Mouse (Mus musculus): ENCODE measurements around the gene Bhlha15.

The Bhlha15 gene

GRCm38 (mm10) chr5:144189327-144189726, 759 bp upstream of the Bhlha15 start:
- no peak for DNase-seq (ENCODE audit: extremely low spot score, low read depth, low spot score)

- no peak for DNase-seq (ENCODE audit: extremely low spot score, low read depth, low spot score)
These were observed 940 bp downstream of the Bhlha15 start for GRCm38 (mm10) chr5:144191026-144191425.

- DNase-seq (ENCODE audit: extremely low spot score, low read depth, low spot score) = no peak
These were observed 2.6 kb downstream of the Bhlha15 start for GRCm38 (mm10) chr5:144192673-144193072.

GRCm38 (mm10) chr5:144194416-144194815, 4.3 kb downstream of the Bhlha15 start:
- no peak for DNase-seq (ENCODE audit: extremely low spot score, low read depth, low spot score)

- no peak for DNase-seq (ENCODE audit: extremely low spot score, low read depth, low spot score)
These were observed 5.5 kb downstream of the Bhlha15 start for GRCm38 (mm10) chr5:144195567-144195966.

GRCm38 (mm10) chr5:144200616-144201015, 10.5 kb downstream of the Bhlha15 start:
- DNase-seq (ENCODE audit: extremely low spot score, low read depth, low spot score) = no peak

GRCm38 (mm10) chr5:144202430-144202829, 12.3 kb downstream of the Bhlha15 start:
- DNase-seq (ENCODE audit: extremely low spot score, low read depth, low spot score) = no peak

- DNase-seq (ENCODE audit: extremely low spot score, low read depth, low spot score) = no peak
These were observed 13.4 kb downstream of the Bhlha15 start for GRCm38 (mm10) chr5:144203398-144203959.

GRCm38 (mm10) chr5:144204303-144204702, 14.2 kb downstream of the Bhlha15 start:
- no peak for DNase-seq (ENCODE audit: extremely low spot score, low read depth, low spot score)

- no peak for DNase-seq (ENCODE audit: extremely low spot score, low read depth, low spot score)
These were observed 14.8 kb downstream of the Bhlha15 start for GRCm38 (mm10) chr5:144204911-144205310.

- no peak for DNase-seq (ENCODE audit: extremely low spot score, low read depth, low spot score)
These were observed 16.0 kb downstream of the Bhlha15 start for GRCm38 (mm10) chr5:144206069-144206468.

- no peak for DNase-seq (ENCODE audit: extremely low spot score, low read depth, low spot score)
These were observed 17.4 kb downstream of the Bhlha15 start for GRCm38 (mm10) chr5:144207478-144207877.

- no peak for DNase-seq (ENCODE audit: extremely low spot score, low read depth, low spot score)
These were observed 24.4 kb downstream of the Bhlha15 start for GRCm38 (mm10) chr5:144214453-144214852.

GRCm38 (mm10) chr5:144215992-144216391, 25.9 kb downstream of the Bhlha15 start:
- DNase-seq (ENCODE audit: extremely low spot score, low read depth, low spot score) = no peak

GRCm38 (mm10) chr5:144218061-144218460, 28.0 kb downstream of the Bhlha15 start:
- DNase-seq (ENCODE audit: extremely low spot score, low read depth, low spot score) = no peak

- DNase-seq (ENCODE audit: extremely low spot score, low read depth, low spot score) = no peak
These were observed 29.2 kb downstream of the Bhlha15 start for GRCm38 (mm10) chr5:144219306-144219705.

- DNase-seq (ENCODE audit: extremely low spot score, low read depth, low spot score) = no peak
These were observed 29.9 kb downstream of the Bhlha15 start for GRCm38 (mm10) chr5:144219936-144220335.

GRCm38 (mm10) chr5:144221305-144221704, 31.2 kb downstream of the Bhlha15 start:
- DNase-seq (ENCODE audit: extremely low spot score, low read depth, low spot score) = no peak

GRCm38 (mm10) chr5:144222811-144223502, 32.9 kb downstream of the Bhlha15 start:
- DNase-seq (ENCODE audit: extremely low spot score, low read depth, low spot score) = no peak

GRCm38 (mm10) chr5:144223503-144223862, 33.4 kb downstream of the Bhlha15 start, which contains the start of gene Tecpr1:
Gene Tecpr1, minus strand, starts transcription at chr5:144223615.
- DNase-seq (ENCODE audit: extremely low spot score, low read depth, low spot score) = peak; percentile 76

- no peak for DNase-seq (ENCODE audit: extremely low spot score, low read depth, low spot score)
These were observed 34.1 kb downstream of the Bhlha15 start for GRCm38 (mm10) chr5:144223899-144224816.

GRCm38 (mm10) chr5:144226220-144226619, 36.1 kb downstream of the Bhlha15 start:
- no peak for DNase-seq (ENCODE audit: extremely low spot score, low read depth, low spot score)

All from hindlimb bud, embryonic 11.5 days (tissue).